Mouse (Mus musculus): Measurements from ENCODE around the gene Olfr231. TPM values are rescaled to one million over a fixed set of nuclear protein-coding genes. Genes with fewer than 3 reads are reported as not detected.

Olfr231 gene
- polyA plus RNA-seq (2015; fragmentation: Nextera tagmentation; extraction: Ambion mirVana): not detected in 2 replicates

- H3K27me3 ChIP-seq: no peaks in the 10 kb centered on the region
- no peaks in the 10 kb centered on the region for H3K4me1 ChIP-seq
- H3K4me2 ChIP-seq: no peak within 1 kb of the TSS
- H3K9ac ChIP-seq: no peak within 1 kb of the TSS
- H3K4me3 ChIP-seq: no peak within 1 kb of the TSS
- H3K9me3 ChIP-seq: no peaks in the 10 kb centered on the region
- no peak within 1 kb of the TSS for H3K27ac ChIP-seq
- H3K36me3 ChIP-seq: no peaks in the 10 kb centered on the region
- ATAC-seq (ENCODE audit: insufficient number of reproducible peaks, low FRiP score, low TSS enrichment, low read depth): no peak
- WGBS: 59% methylated on average over 2 of the region's 2 CpGs
Measured at GRCm38 (mm10) chr1:174121062-174121461, at the start of gene Olfr231. Olfr231 (minus strand) TSS chr1:174121162.

- Histone ChIP-seq H3K4me1 (no peaks in the 10 kb centered on the region), H3K9ac (no peak overlapping the region), H3K4me2 (no peak overlapping the region), H3K27ac (no peak overlapping the region), H3K36me3 (no peaks in the 10 kb centered on the region), H3K9me3 (no peaks in the 10 kb centered on the region), H3K4me3 (no peak overlapping the region), H3K27me3 (no peaks in the 10 kb centered on the region)
- no peak for ATAC-seq (ENCODE audit: insufficient number of reproducible peaks, low FRiP score, low TSS enrichment, low read depth)
Measured at GRCm38 (mm10) chr1:174169024-174169423, 48.1 kb upstream of the Olfr231 start.

- Histone ChIP-seq H3K27me3 (no peaks in the 10 kb centered on the region), H3K4me3 (no peak overlapping the region), H3K9me3 (no peaks in the 10 kb centered on the region), H3K4me1 (no peaks in the 10 kb centered on the region), H3K9ac (no peak overlapping the region), H3K36me3 (no peaks in the 10 kb centered on the region), H3K4me2 (no peak overlapping the region), H3K27ac (no peak overlapping the region)
- no peak for ATAC-seq (ENCODE audit: insufficient number of reproducible peaks, low FRiP score, low TSS enrichment, low read depth)
- 88% methylated on average over 10 of the region's 10 CpGs for WGBS
Measured at GRCm38 (mm10) chr1:174159095-174159494, 38.1 kb upstream of the Olfr231 start.

- Histone ChIP-seq H3K36me3 (no peaks in the 10 kb centered on the region), H3K4me1 (no peaks in the 10 kb centered on the region), H3K9ac (no peak overlapping the region), H3K4me3 (no peak overlapping the region), H3K9me3 (no peaks in the 10 kb centered on the region), H3K4me2 (no peak overlapping the region), H3K27ac (no peak overlapping the region), H3K27me3 (no peaks in the 10 kb centered on the region)
- WGBS: 78% methylated on average over 1 of the region's 1 CpGs
- no peak for ATAC-seq (ENCODE audit: insufficient number of reproducible peaks, low FRiP score, low TSS enrichment, low read depth)
Measured at GRCm38 (mm10) chr1:174158512-174158911, 37.5 kb upstream of the Olfr231 start.

- no peaks in the 10 kb centered on the region for H3K36me3 ChIP-seq
- no peaks in the 10 kb centered on the region for H3K4me1 ChIP-seq
- H3K9me3 ChIP-seq: no peaks in the 10 kb centered on the region
- H3K4me3 ChIP-seq: no peak overlapping the region
- no peaks in the 10 kb centered on the region for H3K27me3 ChIP-seq
- H3K27ac ChIP-seq: no peak overlapping the region
- no peak for ATAC-seq (ENCODE audit: insufficient number of reproducible peaks, low FRiP score, low TSS enrichment, low read depth)
- H3K9ac ChIP-seq: no peak overlapping the region
- WGBS: 81% methylated on average over 3 of the region's 3 CpGs
- H3K4me2 ChIP-seq: no peak overlapping the region
Measured at GRCm38 (mm10) chr1:174157622-174158021, 36.7 kb upstream of the Olfr231 start.

GRCm38 (mm10) chr1:174155333-174155732 is 34.4 kb upstream of the Olfr231 start, which contains the start of gene Olfr420:
Olfr420 (plus strand) TSS chr1:174155633.
- Histone ChIP-seq H3K9ac (no peak within 1 kb of the TSS), H3K4me2 (no peak within 1 kb of the TSS), H3K27me3 (no peaks in the 10 kb centered on the region), H3K9me3 (no peaks in the 10 kb centered on the region), H3K36me3 (no peaks in the 10 kb centered on the region), H3K4me1 (no peaks in the 10 kb centered on the region), H3K27ac (no peak within 1 kb of the TSS), H3K4me3 (no peak within 1 kb of the TSS)
- 92% methylated on average over 1 of the region's 1 CpGs for WGBS
- no peak for ATAC-seq (ENCODE audit: insufficient number of reproducible peaks, low FRiP score, low TSS enrichment, low read depth)

- WGBS: 79% methylated on average over 2 of the region's 2 CpGs
- ATAC-seq (ENCODE audit: insufficient number of reproducible peaks, low FRiP score, low TSS enrichment, low read depth): no peak
- Histone ChIP-seq H3K4me1 (no peaks in the 10 kb centered on the region), H3K9ac (no peak overlapping the region), H3K36me3 (no peaks in the 10 kb centered on the region), H3K9me3 (no peaks in the 10 kb centered on the region), H3K27ac (no peak overlapping the region), H3K4me2 (no peak overlapping the region), H3K4me3 (no peak overlapping the region), H3K27me3 (no peaks in the 10 kb centered on the region)
Measured at GRCm38 (mm10) chr1:174149289-174149688, 28.3 kb upstream of the Olfr231 start.

GRCm38 (mm10) chr1:174146696-174147095 is 25.7 kb upstream of the Olfr231 start:
- H3K4me2 ChIP-seq: no peak overlapping the region
- no peaks in the 10 kb centered on the region for H3K9me3 ChIP-seq
- H3K9ac ChIP-seq: no peak overlapping the region
- WGBS: 88% methylated on average over 1 of the region's 1 CpGs
- no peaks in the 10 kb centered on the region for H3K4me1 ChIP-seq
- no peaks in the 10 kb centered on the region for H3K27me3 ChIP-seq
- H3K36me3 ChIP-seq: no peaks in the 10 kb centered on the region
- no peak overlapping the region for H3K4me3 ChIP-seq
- no peak for ATAC-seq (ENCODE audit: insufficient number of reproducible peaks, low FRiP score, low TSS enrichment, low read depth)
- H3K27ac ChIP-seq: no peak overlapping the region

GRCm38 (mm10) chr1:174141384-174141783 is 20.4 kb upstream of the Olfr231 start:
- H3K4me2 ChIP-seq: no peak overlapping the region
- no peaks in the 10 kb centered on the region for H3K9me3 ChIP-seq
- H3K4me3 ChIP-seq: no peak overlapping the region
- 71% methylated on average over 2 of the region's 2 CpGs for WGBS
- H3K9ac ChIP-seq: no peak overlapping the region
- H3K27me3 ChIP-seq: no peaks in the 10 kb centered on the region
- no peaks in the 10 kb centered on the region for H3K4me1 ChIP-seq
- no peak overlapping the region for H3K27ac ChIP-seq
- H3K36me3 ChIP-seq: no peaks in the 10 kb centered on the region
- no peak for ATAC-seq (ENCODE audit: insufficient number of reproducible peaks, low FRiP score, low TSS enrichment, low read depth)

- Histone ChIP-seq H3K4me1 (no peaks in the 10 kb centered on the region), H3K9ac (no peak overlapping the region), H3K27me3 (no peaks in the 10 kb centered on the region), H3K9me3 (no peaks in the 10 kb centered on the region), H3K27ac (no peak overlapping the region), H3K36me3 (no peaks in the 10 kb centered on the region), H3K4me3 (no peak overlapping the region), H3K4me2 (no peak overlapping the region)
- 65% methylated on average over 3 of the region's 3 CpGs for WGBS
- no peak for ATAC-seq (ENCODE audit: insufficient number of reproducible peaks, low FRiP score, low TSS enrichment, low read depth)
Measured at GRCm38 (mm10) chr1:174131999-174132398, 11.0 kb upstream of the Olfr231 start.

GRCm38 (mm10) chr1:174131217-174131616 is 10.3 kb upstream of the Olfr231 start, which contains the start of gene Olfr424:
Olfr424 (plus strand) TSS chr1:174131517.
- WGBS: 71% methylated on average over 3 of the region's 3 CpGs
- no peak within 1 kb of the TSS for H3K27ac ChIP-seq
- H3K27me3 ChIP-seq: no peaks in the 10 kb centered on the region
- H3K4me3 ChIP-seq: no peak within 1 kb of the TSS
- no peaks in the 10 kb centered on the region for H3K36me3 ChIP-seq
- no peak for ATAC-seq (ENCODE audit: insufficient number of reproducible peaks, low FRiP score, low TSS enrichment, low read depth)
- no peak within 1 kb of the TSS for H3K4me2 ChIP-seq
- no peaks in the 10 kb centered on the region for H3K9me3 ChIP-seq
- H3K9ac ChIP-seq: no peak within 1 kb of the TSS
- no peaks in the 10 kb centered on the region for H3K4me1 ChIP-seq

- Histone ChIP-seq H3K27ac (no peak overlapping the region), H3K4me1 (no peaks in the 10 kb centered on the region), H3K9ac (no peak overlapping the region), H3K27me3 (no peaks in the 10 kb centered on the region), H3K4me3 (no peak overlapping the region), H3K4me2 (no peak overlapping the region), H3K36me3 (no peaks in the 10 kb centered on the region), H3K9me3 (no peaks in the 10 kb centered on the region)
- 65% methylated on average over 2 of the region's 2 CpGs for WGBS
- no peak for ATAC-seq (ENCODE audit: insufficient number of reproducible peaks, low FRiP score, low TSS enrichment, low read depth)
Measured at GRCm38 (mm10) chr1:174103735-174104134, 17.2 kb downstream of the Olfr231 start.

GRCm38 (mm10) chr1:174096591-174096990 is 24.4 kb downstream of the Olfr231 start, which contains the start of gene Olfr427:
Olfr427 (plus strand) TSS chr1:174096891.
- WGBS: 77% methylated on average over 1 of the region's 1 CpGs
- no peaks in the 10 kb centered on the region for H3K4me1 ChIP-seq
- no peak for ATAC-seq (ENCODE audit: insufficient number of reproducible peaks, low FRiP score, low TSS enrichment, low read depth)

More at GRCm38 (mm10) chr1:174096591-174096990, 24.4 kb downstream of the Olfr231 start, which contains the start of gene Olfr427:
- Histone ChIP-seq H3K36me3 (no peaks in the 10 kb centered on the region), H3K4me2 (no peak within 1 kb of the TSS), H3K27me3 (no peaks in the 10 kb centered on the region), H3K4me3 (no peak within 1 kb of the TSS), H3K9ac (no peak within 1 kb of the TSS), H3K9me3 (no peaks in the 10 kb centered on the region), H3K27ac (no peak within 1 kb of the TSS)

Data from limb, embryonic 15.5 days (tissue).